Mouse (Mus musculus): ENCODE measurements around the gene Rpl36a. TPM values are rescaled to one million over a fixed set of nuclear protein-coding genes. Genes with fewer than 3 reads are reported as not detected.

Gene Rpl36a
- polyA plus RNA-seq, 1 experiment from 2014 or later = 425 TPM

DNA sequence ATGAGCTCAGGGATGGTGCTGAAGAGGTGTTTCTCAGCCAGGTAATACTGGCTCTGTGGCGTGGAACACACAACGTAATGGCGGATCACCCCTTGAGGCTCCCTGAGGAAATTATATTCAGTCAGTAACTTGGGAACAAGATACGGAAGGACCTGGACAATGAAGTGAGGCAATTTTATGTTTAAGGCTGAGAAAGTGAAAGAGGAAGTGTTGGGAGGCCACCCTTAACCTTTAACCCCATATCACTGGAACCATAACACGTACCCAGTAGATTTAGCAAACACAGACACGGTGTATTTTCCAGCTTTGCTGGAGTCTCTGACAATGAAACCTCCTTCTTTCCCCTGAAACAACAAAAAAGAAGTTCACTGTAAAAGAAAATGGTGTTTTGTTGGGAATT is 31.0 kb upstream of the Rpl36a start:
- WGBS = 80% methylated on average over 6 of the region's 6 CpGs
- H3K36me3 ChIP-seq (ENCODE audit: control insufficient read depth, insufficient read depth, low read length) = no peaks in the 10 kb centered on the region

DNA sequence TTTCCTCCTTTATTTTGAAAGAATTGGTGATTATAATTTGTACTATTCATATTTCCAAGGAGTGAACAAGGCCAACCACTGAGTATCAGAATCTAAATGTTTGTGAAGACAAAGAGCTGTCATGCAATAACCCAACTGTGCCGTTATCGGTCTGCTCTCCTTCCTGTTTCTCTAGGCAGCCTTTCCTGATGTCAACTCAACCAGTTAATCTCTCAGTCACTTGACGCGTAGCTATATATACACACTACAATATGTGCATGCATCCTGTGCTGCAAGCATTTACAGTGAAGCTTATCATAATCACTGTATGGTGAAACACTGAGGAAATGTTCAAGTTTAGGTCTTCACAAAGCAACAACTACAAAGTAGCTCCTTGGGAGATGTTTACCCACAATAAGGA is 21.1 kb upstream of the Rpl36a start:
- DNase-seq (ENCODE audit: low spot score) (no peak), ATAC-seq (ENCODE audit: insufficient number of reproducible peaks, low FRiP score, low TSS enrichment, low read depth) (no peak)
- Histone ChIP-seq H3K36me3 (ENCODE audit: control insufficient read depth, insufficient read depth, low read length) (no peaks in the 10 kb centered on the region), H3K4me2 (ENCODE audit: low read depth, severe bottlenecking) (no peak overlapping the region), H3K9me3 (ENCODE audit: control insufficient read depth, low read length) (no peaks in the 10 kb centered on the region), H3K27me3 (ENCODE audit: control insufficient read depth, insufficient read depth, low read length) (no peaks in the 10 kb centered on the region), H3K27ac (replicated peaks; ENCODE audit: low read depth, low read length) (no peak overlapping the region), H3K9ac (ENCODE audit: low read length) (no peak overlapping the region), H3K4me3 (ENCODE audit: low read depth, low read length) (no peak overlapping the region), H3K4me1 (ENCODE audit: control insufficient read depth, insufficient read depth, low read length) (no peaks in the 10 kb centered on the region)
- WGBS = 84% methylated on average over 4 of the region's 4 CpGs

More for the DNA sequence above, 31.0 kb upstream of the Rpl36a start:
- Histone ChIP-seq H3K9ac (ENCODE audit: low read length) (no peak overlapping the region), H3K4me3 (ENCODE audit: low read depth, low read length) (no peak overlapping the region), H3K27me3 (ENCODE audit: control insufficient read depth, insufficient read depth, low read length) (no peaks in the 10 kb centered on the region), H3K4me1 (ENCODE audit: control insufficient read depth, insufficient read depth, low read length) (no peaks in the 10 kb centered on the region), H3K27ac (replicated peaks; ENCODE audit: low read depth, low read length) (no peak overlapping the region), H3K9me3 (ENCODE audit: control insufficient read depth, low read length) (no peaks in the 10 kb centered on the region), H3K4me2 (ENCODE audit: low read depth, severe bottlenecking) (no peak overlapping the region)
- DNase-seq (ENCODE audit: low spot score) = no peak
- no peak for ATAC-seq (ENCODE audit: insufficient number of reproducible peaks, low FRiP score, low TSS enrichment, low read depth)

DNA sequence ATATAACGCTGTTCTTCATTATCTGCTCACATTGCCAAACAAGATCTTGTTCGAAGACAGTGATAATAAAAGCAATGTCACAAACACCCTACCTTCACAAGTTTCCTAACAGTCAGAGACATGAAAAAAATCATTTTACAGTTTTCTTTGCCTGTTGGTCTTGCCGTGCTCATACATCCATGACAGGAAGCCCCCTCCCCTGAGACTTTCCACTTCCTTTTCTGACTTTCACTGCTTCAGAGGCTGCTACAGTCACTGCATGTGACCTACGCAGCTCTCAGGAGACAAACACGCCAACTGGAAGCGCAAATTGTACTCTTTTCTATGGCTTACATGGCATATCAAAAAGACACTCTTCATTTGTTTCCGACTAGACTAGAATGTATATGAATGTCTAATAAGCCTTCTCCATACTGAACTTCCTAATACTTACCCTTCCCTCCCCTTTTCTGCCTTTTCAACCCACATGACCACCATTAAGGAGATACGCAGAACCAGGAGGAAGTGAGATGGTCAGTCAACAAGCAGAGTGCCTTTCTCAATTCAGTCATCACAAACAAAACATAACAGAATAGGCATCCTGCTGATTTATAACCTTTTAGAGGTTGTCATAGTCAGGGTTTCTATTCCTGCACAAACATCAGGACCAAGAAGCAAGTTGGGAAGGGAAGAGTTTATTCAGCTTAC is 18.8 kb upstream of the Rpl36a start:
- no peak overlapping the region for H3K4me3 ChIP-seq (ENCODE audit: low read depth, low read length)
- no peaks in the 10 kb centered on the region for H3K9me3 ChIP-seq (ENCODE audit: control insufficient read depth, low read length)
- no peak overlapping the region for H3K27ac ChIP-seq (replicated peaks; ENCODE audit: low read depth, low read length)
- no peak for ATAC-seq (ENCODE audit: insufficient number of reproducible peaks, low FRiP score, low TSS enrichment, low read depth)
- no peaks in the 10 kb centered on the region for H3K27me3 ChIP-seq (ENCODE audit: control insufficient read depth, insufficient read depth, low read length)
- H3K9ac ChIP-seq (ENCODE audit: low read length) = no peak overlapping the region
- no peaks in the 10 kb centered on the region for H3K36me3 ChIP-seq (ENCODE audit: control insufficient read depth, insufficient read depth, low read length)
- no peak for DNase-seq (ENCODE audit: low spot score)
- H3K4me2 ChIP-seq (ENCODE audit: low read depth, severe bottlenecking) = no peak overlapping the region
- 87% methylated on average over 8 of the region's 8 CpGs for WGBS
- no peaks in the 10 kb centered on the region for H3K4me1 ChIP-seq (ENCODE audit: control insufficient read depth, insufficient read depth, low read length)

DNA sequence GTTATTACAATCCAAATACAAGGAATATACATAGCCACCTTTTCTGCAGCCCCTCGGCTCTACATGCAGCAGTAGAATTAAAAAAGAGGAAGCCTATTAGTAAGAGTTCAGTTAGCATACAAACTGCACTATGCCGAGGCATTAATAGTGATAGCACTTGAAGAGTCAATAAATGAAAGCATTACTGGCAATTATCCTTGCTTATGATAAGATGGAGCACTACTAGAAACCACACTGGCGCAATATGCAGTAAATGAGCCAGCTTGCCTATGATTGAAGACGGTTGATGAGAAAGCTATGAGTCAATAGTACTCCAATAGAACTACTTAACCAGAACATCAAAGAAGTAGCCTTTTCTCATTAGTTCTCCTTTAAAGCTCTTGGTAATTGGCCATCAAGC is 7.6 kb upstream of the Rpl36a start:
- Histone ChIP-seq H3K27me3 (ENCODE audit: control insufficient read depth, insufficient read depth, low read length) (no peaks in the 10 kb centered on the region), H3K9me3 (ENCODE audit: control insufficient read depth, low read length) (no peaks in the 10 kb centered on the region), H3K27ac (replicated peaks; ENCODE audit: low read depth, low read length) (no peak overlapping the region), H3K4me2 (ENCODE audit: low read depth, severe bottlenecking) (no peak overlapping the region), H3K4me1 (ENCODE audit: control insufficient read depth, insufficient read depth, low read length) (no peaks in the 10 kb centered on the region), H3K4me3 (ENCODE audit: low read depth, low read length) (no peak overlapping the region), H3K9ac (ENCODE audit: low read length) (no peak overlapping the region), H3K36me3 (ENCODE audit: control insufficient read depth, insufficient read depth, low read length) (no peaks in the 10 kb centered on the region)
- no peak for DNase-seq (ENCODE audit: low spot score)
- no peak for ATAC-seq (ENCODE audit: insufficient number of reproducible peaks, low FRiP score, low TSS enrichment, low read depth)
- 74% methylated on average over 4 of the region's 4 CpGs for WGBS

DNA sequence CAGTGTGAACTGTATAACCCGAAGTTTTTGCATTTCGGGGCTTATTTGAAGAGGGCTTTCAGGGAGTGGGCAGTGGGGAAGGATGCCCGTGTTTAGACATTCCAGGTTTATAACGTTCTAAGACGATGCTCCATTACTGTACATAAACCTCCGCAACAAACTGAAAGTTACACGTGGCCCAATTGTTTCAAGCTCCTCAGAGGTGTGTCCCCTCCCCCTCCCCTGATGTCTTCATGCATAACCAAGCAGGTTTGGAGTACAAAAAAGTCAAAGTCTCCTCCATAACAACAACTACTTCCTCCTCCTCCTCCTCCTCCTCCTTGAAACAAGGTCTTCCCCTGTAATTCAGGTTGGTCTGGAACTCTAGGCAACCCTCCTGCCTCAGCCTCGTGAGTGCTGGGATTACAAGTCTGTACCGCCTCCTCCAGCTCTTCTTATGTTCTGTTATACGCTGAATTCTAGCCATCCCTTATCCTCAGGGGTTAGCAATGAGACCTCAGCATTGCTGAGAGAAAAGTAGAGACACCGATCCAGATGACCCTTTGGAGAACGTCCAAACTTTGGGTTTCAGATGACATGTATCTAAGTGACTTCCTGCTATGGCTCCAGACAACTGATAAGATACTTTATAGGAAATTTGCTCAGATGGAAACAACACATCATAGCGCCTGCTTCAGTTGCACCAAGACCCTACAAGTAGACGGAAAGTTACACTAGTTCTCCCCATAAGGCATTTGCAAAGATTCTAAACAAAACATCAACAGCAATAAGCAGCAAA is 4.7 kb upstream of the Rpl36a start:
- no peak overlapping the region for H3K9ac ChIP-seq (ENCODE audit: low read length)
- no peak for ATAC-seq (ENCODE audit: insufficient number of reproducible peaks, low FRiP score, low TSS enrichment, low read depth)
- H3K36me3 ChIP-seq (ENCODE audit: control insufficient read depth, insufficient read depth, low read length) = no peaks in the 10 kb centered on the region
- no peak for DNase-seq (ENCODE audit: low spot score)
- H3K4me2 ChIP-seq (ENCODE audit: low read depth, severe bottlenecking) = no peak overlapping the region
- H3K4me3 ChIP-seq (ENCODE audit: low read depth, low read length) = no peak overlapping the region
- no peaks in the 10 kb centered on the region for H3K27me3 ChIP-seq (ENCODE audit: control insufficient read depth, insufficient read depth, low read length)
- no peak overlapping the region for H3K27ac ChIP-seq (replicated peaks; ENCODE audit: low read depth, low read length)
- H3K9me3 ChIP-seq (ENCODE audit: control insufficient read depth, low read length) = no peaks in the 10 kb centered on the region
- WGBS = 87% methylated on average over 14 of the region's 14 CpGs
- no peaks in the 10 kb centered on the region for H3K4me1 ChIP-seq (ENCODE audit: control insufficient read depth, insufficient read depth, low read length)

DNA sequence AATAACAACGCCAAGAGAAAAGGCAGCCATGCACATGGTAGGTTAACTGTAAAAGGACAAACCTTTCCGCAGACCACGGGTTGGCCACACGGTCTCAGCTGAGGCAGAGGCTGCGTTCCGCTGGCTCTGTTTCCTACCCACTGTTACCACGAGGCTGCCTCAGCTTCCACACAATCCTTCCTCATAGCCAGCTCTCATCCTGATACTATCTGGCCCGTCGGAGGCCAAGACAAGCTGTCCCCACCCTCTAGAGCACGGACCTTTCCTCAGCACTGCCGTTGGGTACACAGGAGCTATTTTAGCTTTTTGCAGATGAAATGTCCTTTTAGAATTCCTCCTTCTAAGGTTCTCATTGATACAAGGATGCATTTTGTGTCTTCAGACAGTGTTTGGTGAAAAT is 3.2 kb upstream of the Rpl36a start:
- Histone ChIP-seq H3K27me3 (ENCODE audit: control insufficient read depth, insufficient read depth, low read length) (no peaks in the 10 kb centered on the region), H3K4me2 (ENCODE audit: low read depth, severe bottlenecking) (no peak overlapping the region), H3K36me3 (ENCODE audit: control insufficient read depth, insufficient read depth, low read length) (no peaks in the 10 kb centered on the region), H3K9me3 (ENCODE audit: control insufficient read depth, low read length) (no peaks in the 10 kb centered on the region), H3K27ac (replicated peaks; ENCODE audit: low read depth, low read length) (no peak overlapping the region), H3K4me3 (ENCODE audit: low read depth, low read length) (no peak overlapping the region), H3K9ac (ENCODE audit: low read length) (no peak overlapping the region), H3K4me1 (ENCODE audit: control insufficient read depth, insufficient read depth, low read length) (no peaks in the 10 kb centered on the region)
- 92% methylated on average over 11 of the region's 11 CpGs for WGBS
- ATAC-seq (ENCODE audit: insufficient number of reproducible peaks, low FRiP score, low TSS enrichment, low read depth) = no peak
- DNase-seq (ENCODE audit: low spot score) = no peak

DNA sequence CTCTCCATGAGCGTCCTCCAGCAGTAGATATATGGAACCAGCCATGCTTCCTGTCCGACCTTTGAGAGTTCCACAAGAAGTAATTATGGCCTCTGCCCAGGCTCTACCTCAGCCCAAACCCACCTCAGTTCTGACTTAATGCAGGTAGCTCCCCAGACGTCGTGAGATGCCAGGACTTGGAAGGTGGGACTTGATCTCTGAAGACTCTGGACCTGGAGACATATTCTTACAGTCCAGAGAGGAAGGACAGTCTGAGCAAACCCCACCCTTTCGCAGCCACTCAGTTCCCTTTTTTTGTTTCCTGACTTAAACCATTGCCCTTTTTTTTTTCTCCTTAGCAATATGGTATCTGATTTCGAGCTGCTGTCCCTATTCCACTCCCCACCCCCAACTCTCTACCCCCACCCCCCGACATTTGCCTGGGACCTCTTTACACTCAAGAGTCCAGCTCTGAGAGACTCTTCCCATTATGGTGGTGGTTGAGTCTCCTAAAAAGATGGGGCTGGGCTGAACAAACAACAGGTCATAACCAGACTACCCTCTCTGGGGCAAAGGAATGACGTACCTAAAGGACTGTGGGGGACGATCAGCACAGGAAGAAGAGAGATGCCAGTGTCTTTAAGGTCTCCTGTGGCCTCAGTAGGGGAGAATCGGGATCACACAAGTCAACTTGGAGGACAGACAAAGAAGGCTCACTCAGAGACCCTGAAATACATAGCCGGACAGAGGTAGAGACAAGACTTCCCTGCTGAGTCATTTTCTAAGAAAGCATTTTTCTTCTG is 2.4 kb upstream of the Rpl36a start, which contains the start of gene Btk:
Gene Btk, minus strand, starts transcription at position 683 of the 782 bp plus-strand sequence.
- 84% methylated on average over 11 of the region's 11 CpGs for WGBS
- no peak within 1 kb of the TSS for H3K4me3 ChIP-seq (ENCODE audit: low read depth, low read length)

DNA sequence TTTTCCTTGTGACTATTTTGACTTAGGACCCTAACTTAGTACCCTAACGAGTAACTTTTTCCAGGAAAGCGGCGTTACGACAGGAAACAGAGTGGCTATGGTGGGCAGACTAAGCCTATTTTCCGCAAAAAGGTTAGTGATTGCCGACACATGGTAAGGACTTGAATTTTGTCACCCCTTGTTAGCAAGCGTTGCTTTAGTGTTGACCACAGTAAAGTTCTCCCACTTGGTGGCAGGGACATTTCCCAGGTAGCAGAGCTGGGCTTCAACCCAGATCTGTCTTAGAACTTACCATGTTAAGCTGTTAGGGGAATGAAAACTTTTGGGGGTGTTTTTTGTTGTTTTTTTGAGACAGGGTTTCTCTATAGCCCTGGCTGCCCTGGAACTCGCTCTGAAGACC is 993 bp downstream of the Rpl36a start:
- peak overlapping the region; percentile 49 for H3K4me3 ChIP-seq (ENCODE audit: low read depth, low read length)
- H3K9ac ChIP-seq (ENCODE audit: low read length) = peak overlapping the region; percentile 75
- WGBS = 34% methylated on average over 8 of the region's 8 CpGs
- H3K9me3 ChIP-seq (ENCODE audit: control insufficient read depth, low read length) = no peaks in the 10 kb centered on the region
- peak overlapping the region; percentile 51 for H3K4me2 ChIP-seq (ENCODE audit: low read depth, severe bottlenecking)
- no peaks in the 10 kb centered on the region; the same call in 1 of the 2 replicates for H3K36me3 ChIP-seq (ENCODE audit: control insufficient read depth, insufficient read depth, low read length)
- DNase-seq (ENCODE audit: low spot score) = no peak
- no peaks in the 10 kb centered on the region for H3K27me3 ChIP-seq (ENCODE audit: control insufficient read depth, insufficient read depth, low read length)
- ATAC-seq (ENCODE audit: insufficient number of reproducible peaks, low FRiP score, low TSS enrichment, low read depth) = no peak
- H3K4me1 ChIP-seq (ENCODE audit: control insufficient read depth, insufficient read depth, low read length) = no peaks in the 10 kb centered on the region
- H3K27ac ChIP-seq (replicated peaks; ENCODE audit: low read depth, low read length) = no peak overlapping the region

More for the DNA sequence above, 2.4 kb upstream of the Rpl36a start, which contains the start of gene Btk:
- Histone ChIP-seq H3K9ac (ENCODE audit: low read length) (no peak within 1 kb of the TSS), H3K27me3 (ENCODE audit: control insufficient read depth, insufficient read depth, low read length) (no peaks in the 10 kb centered on the region), H3K4me2 (ENCODE audit: low read depth, severe bottlenecking) (no peak within 1 kb of the TSS), H3K36me3 (ENCODE audit: control insufficient read depth, insufficient read depth, low read length) (no peaks in the 10 kb centered on the region; the same call in 1 of the 2 replicates), H3K4me1 (ENCODE audit: control insufficient read depth, insufficient read depth, low read length) (no peaks in the 10 kb centered on the region), H3K9me3 (ENCODE audit: control insufficient read depth, low read length) (no peaks in the 10 kb centered on the region), H3K27ac (replicated peaks; ENCODE audit: low read depth, low read length) (no peak within 1 kb of the TSS)
- DNase-seq (ENCODE audit: low spot score) (no peak), ATAC-seq (ENCODE audit: insufficient number of reproducible peaks, low FRiP score, low TSS enrichment, low read depth) (no peak)

Measured in limb, embryonic 11.5 days (tissue).